Mouse (Mus musculus): ENCODE results near the gene Mgat4d. TPM values are rescaled to one million over a fixed set of nuclear protein-coding genes. Genes with fewer than 3 reads are reported as not detected.
"Not testable (repeated sequence)": the region's sequence is repeated elsewhere in the genome, so short reads cannot be mapped to it uniquely, and the experiment has no call there.

The Mgat4d gene
- polyA plus RNA-seq, 1 experiment from 2014 or later: not detected

- Histone ChIP-seq H3K27ac (replicated peaks; ENCODE audit: low read depth, low read length) (no peak overlapping the region), H3K4me2 (ENCODE audit: low read length) (no peak overlapping the region), H3K36me3 (ENCODE audit: control insufficient read depth, insufficient read depth, low read length) (no peaks in the 10 kb centered on the region), H3K4me3 (replicated peaks; ENCODE audit: low read depth, low read length) (no peak overlapping the region), H3K9me3 (ENCODE audit: control insufficient read depth, low read length) (no peaks in the 10 kb centered on the region), H3K9ac (replicated peaks; ENCODE audit: low read length) (no peak overlapping the region), H3K4me1 (ENCODE audit: control insufficient read depth, insufficient read depth, low read length) (no peaks in the 10 kb centered on the region), H3K27me3 (ENCODE audit: control insufficient read depth, insufficient read depth, low read length) (no peaks in the 10 kb centered on the region)
- ATAC-seq (ENCODE audit: low FRiP score, low TSS enrichment): no peak
- no peak for DNase-seq
- WGBS: 76% methylated on average over 11 of the region's 11 CpGs
Measured at GRCm38 (mm10) chr8:83426104-83426759, 78.0 kb downstream of the Mgat4d start.

GRCm38 (mm10) chr8:83426949-83427348, 78.7 kb downstream of the Mgat4d start:
- Histone ChIP-seq H3K36me3 (ENCODE audit: control insufficient read depth, insufficient read depth, low read length) (no peaks in the 10 kb centered on the region), H3K27ac (replicated peaks; ENCODE audit: low read depth, low read length) (no peak overlapping the region), H3K4me2 (ENCODE audit: low read length) (no peak overlapping the region), H3K27me3 (ENCODE audit: control insufficient read depth, insufficient read depth, low read length) (no peaks in the 10 kb centered on the region), H3K4me1 (ENCODE audit: control insufficient read depth, insufficient read depth, low read length) (no peaks in the 10 kb centered on the region), H3K9me3 (ENCODE audit: control insufficient read depth, low read length) (no peaks in the 10 kb centered on the region), H3K4me3 (replicated peaks; ENCODE audit: low read depth, low read length) (no peak overlapping the region), H3K9ac (replicated peaks; ENCODE audit: low read length) (no peak overlapping the region)
- no peak for DNase-seq
- ATAC-seq (ENCODE audit: low FRiP score, low TSS enrichment): no peak
- WGBS: 88% methylated on average over 7 of the region's 7 CpGs

- H3K4me1 ChIP-seq (ENCODE audit: control insufficient read depth, insufficient read depth, low read length); ATAC-seq (ENCODE audit: low FRiP score, low TSS enrichment); H3K27ac ChIP-seq (replicated peaks; ENCODE audit: low read depth, low read length); H3K36me3 ChIP-seq (ENCODE audit: control insufficient read depth, insufficient read depth, low read length); H3K27me3 ChIP-seq (ENCODE audit: control insufficient read depth, insufficient read depth, low read length); H3K4me2 ChIP-seq (ENCODE audit: low read length); H3K4me3 ChIP-seq (replicated peaks; ENCODE audit: low read depth, low read length); H3K9me3 ChIP-seq (ENCODE audit: control insufficient read depth, low read length); DNase-seq; H3K9ac ChIP-seq (replicated peaks; ENCODE audit: low read length): not testable (repeated sequence)
- 88% methylated on average over 3 of the region's 3 CpGs for WGBS
Measured at GRCm38 (mm10) chr8:83428621-83429020, 80.3 kb downstream of the Mgat4d start.

GRCm38 (mm10) chr8:83429071-83429524, 80.8 kb downstream of the Mgat4d start:
- Histone ChIP-seq H3K9me3 (ENCODE audit: control insufficient read depth, low read length) (no peaks in the 10 kb centered on the region), H3K4me3 (replicated peaks; ENCODE audit: low read depth, low read length) (no peak overlapping the region), H3K4me1 (ENCODE audit: control insufficient read depth, insufficient read depth, low read length) (no peaks in the 10 kb centered on the region), H3K27ac (replicated peaks; ENCODE audit: low read depth, low read length) (no peak overlapping the region), H3K4me2 (ENCODE audit: low read length) (no peak overlapping the region), H3K9ac (replicated peaks; ENCODE audit: low read length) (no peak overlapping the region), H3K27me3 (ENCODE audit: control insufficient read depth, insufficient read depth, low read length) (no peaks in the 10 kb centered on the region), H3K36me3 (ENCODE audit: control insufficient read depth, insufficient read depth, low read length) (peaks cover 9% of the 10 kb centered on the region)
- ATAC-seq (ENCODE audit: low FRiP score, low TSS enrichment) (no peak), DNase-seq (no peak)
- 71% methylated on average over 4 of the region's 4 CpGs for WGBS

Other genes with a start within 250 kb of the Mgat4d start
- 21.7 and 22.1 TPM in 2 replicates for gene Tbc1d9, start 183.1 kb upstream of the Mgat4d start, polyA plus RNA-seq (2014; fragmentation: Nextera tagmentation; extraction: Ambion mirVana)
- gene Gm10645, start 182.3 kb upstream of the Mgat4d start, polyA plus RNA-seq (2014; fragmentation: Nextera tagmentation; extraction: Ambion mirVana): 9.3 and 13.1 TPM in 2 replicates
- gene Ucp1, start 58.1 kb upstream of the Mgat4d start, polyA plus RNA-seq (2014; fragmentation: Nextera tagmentation; extraction: Ambion mirVana): not detected in 2 replicates
- 23.1 and 36.2 TPM in 2 replicates for gene Elmod2, start 16.0 kb upstream of the Mgat4d start, polyA plus RNA-seq (2014; fragmentation: Nextera tagmentation; extraction: Ambion mirVana)
- gene Clgn, start 41.4 kb downstream of the Mgat4d start, polyA plus RNA-seq (2014; fragmentation: Nextera tagmentation; extraction: Ambion mirVana): 7.7 and 10.2 TPM in 2 replicates
- gene Scoc, start 109.9 kb downstream of the Mgat4d start, polyA plus RNA-seq (2014; fragmentation: Nextera tagmentation; extraction: Ambion mirVana): 278 and 296 TPM in 2 replicates
- not detected in 2 replicates for gene Olfr370, start 187.3 kb downstream of the Mgat4d start, polyA plus RNA-seq (2014; fragmentation: Nextera tagmentation; extraction: Ambion mirVana)
- gene Ndufb7, start 218.2 kb downstream of the Mgat4d start, polyA plus RNA-seq (2014; fragmentation: Nextera tagmentation; extraction: Ambion mirVana): 346 and 405 TPM in 2 replicates

Measured in midbrain, embryonic 14.5 days (tissue).